ENCODE assay signal across 9 mouse cellular contexts in genomic region chr7:139086195-139087158, GRCm38 (mm10). TPM values are rescaled to one million over a fixed set of nuclear protein-coding genes. Genes with fewer than 3 reads are reported as not detected.
DNase-seq lines count a peak whose midpoint lies in the region; ATAC-seq and TF ChIP-seq lines count a peak whose summit lies in the region.
"Had no signal": no experiment of that assay in that cellular context is flagged by ENCODE, and none has a peak within 500 bp of the region (broad histone marks: within the 10 kb centered on the region; RNA-seq: fewer than 3 reads in every experiment).

No protein-coding gene starts in this region.

- peak; percentile 38 for DNase-seq in gastrocnemius, adult 2 months
- DNase-seq in gastrocnemius, adult 8-10 months (ENCODE audit: low spot score in 2 of 2), result no peak
- no peak for DNase-seq in spleen, postnatal 4 days (ENCODE audit: low spot score in 2 of 2)
- DNase-seq in B cell, adult 2 months, result no peak

- no peak for TF ChIP-seq CTCF in gastrocnemius, adult 2 months (IDR thresholded peaks at IDR 0.05)
- TF ChIP-seq CTCF in ES-Bruce4 (IDR thresholded peaks at IDR 0.05; ENCODE audit: low read depth, low read length), result no peak

- 3% methylated on average over 61 of the region's 61 CpGs for WGBS in embryonic facial prominence, embryonic 15.5 days
- under 1% methylated on average over 61 of the region's 61 CpGs for WGBS in hindbrain, embryonic 15.5 days
- under 1% methylated on average over 61 of the region's 61 CpGs for WGBS in midbrain, embryonic 12.5 days

- ATAC-seq in embryonic facial prominence, embryonic 15.5 days (ENCODE audit: insufficient number of reproducible peaks, low FRiP score, low TSS enrichment, low read depth), result peak; percentile 58; the same call in 1 of the 2 replicates
- peak; percentile 66 for ATAC-seq in hindbrain, embryonic 15.5 days (ENCODE audit: low FRiP score, low read depth)
- peak; percentile 75 for ATAC-seq in midbrain, embryonic 12.5 days (ENCODE audit: low FRiP score, low read depth)

- H3K4me3 ChIP-seq in gastrocnemius, adult 2 months, result peak overlapping the region; percentile 74
- peak overlapping the region; percentile 86 for H3K4me3 ChIP-seq in ES-Bruce4 (ENCODE audit: low read depth, low read length)
- H3K4me3 ChIP-seq in embryonic facial prominence, embryonic 15.5 days (replicated peaks), result peak overlapping the region; percentile 67
- H3K4me3 ChIP-seq in hindbrain, embryonic 15.5 days, result peak overlapping the region; percentile 81
- peak overlapping the region; percentile 71 for H3K4me3 ChIP-seq in midbrain, embryonic 12.5 days

- peak overlapping the region; percentile 76 for H3K4me2 ChIP-seq in embryonic facial prominence, embryonic 15.5 days (replicated peaks)
- peak overlapping the region; percentile 78 for H3K4me2 ChIP-seq in hindbrain, embryonic 15.5 days
- H3K4me2 ChIP-seq in midbrain, embryonic 12.5 days (replicated peaks), result peak overlapping the region; percentile 72

- TF ChIP-seq EP300 in ES-Bruce4 (IDR thresholded peaks at IDR 0.05; ENCODE audit: insufficient read depth, low read depth, low read length), result no peak

- no peaks in the 10 kb centered on the region for H3K4me1 ChIP-seq in ES-Bruce4 (ENCODE audit: control insufficient read depth, insufficient read depth, low read length)
- peaks cover 23% of the 10 kb centered on the region for H3K4me1 ChIP-seq in embryonic facial prominence, embryonic 15.5 days
- peaks cover 49% of the 10 kb centered on the region for H3K4me1 ChIP-seq in hindbrain, embryonic 15.5 days (replicated peaks)
- peaks cover 32% of the 10 kb centered on the region for H3K4me1 ChIP-seq in midbrain, embryonic 12.5 days

- no peaks in the 10 kb centered on the region for H3K9me3 ChIP-seq in ES-Bruce4 (replicated peaks; ENCODE audit: control insufficient read depth, insufficient read depth, low read length, poor library complexity, severe bottlenecking)
- no peaks in the 10 kb centered on the region for H3K9me3 ChIP-seq in embryonic facial prominence, embryonic 15.5 days (replicated peaks)
- no peaks in the 10 kb centered on the region for H3K9me3 ChIP-seq in hindbrain, embryonic 15.5 days
- no peaks in the 10 kb centered on the region for H3K9me3 ChIP-seq in midbrain, embryonic 12.5 days

- peak overlapping the region; percentile 76 for H3K9ac ChIP-seq in ES-Bruce4 (ENCODE audit: low read depth, poor library complexity, severe bottlenecking)
- H3K9ac ChIP-seq in embryonic facial prominence, embryonic 15.5 days, result peak overlapping the region; percentile 47
- H3K9ac ChIP-seq in hindbrain, embryonic 15.5 days, result peak overlapping the region; percentile 90
- peak overlapping the region; percentile 88 for H3K9ac ChIP-seq in midbrain, embryonic 12.5 days (replicated peaks)

- TF ChIP-seq POLR2A in ES-Bruce4 (IDR thresholded peaks at IDR 0.05; ENCODE audit: insufficient read depth, low read length), result no peak

- peak overlapping the region; percentile 35; the same call in 1 of the 2 replicates for H3K27ac ChIP-seq in gastrocnemius, adult 2 months
- no peak overlapping the region for H3K27ac ChIP-seq in ES-Bruce4 (ENCODE audit: insufficient read depth, low read length)
- no peak overlapping the region; the same call in 1 of the 2 replicates for H3K27ac ChIP-seq in embryonic facial prominence, embryonic 15.5 days (replicated peaks)
- peak overlapping the region; percentile 85 for H3K27ac ChIP-seq in hindbrain, embryonic 15.5 days (replicated peaks)
- H3K27ac ChIP-seq in midbrain, embryonic 12.5 days (replicated peaks), result peak overlapping the region; percentile 80

- peaks cover 12% of the 10 kb centered on the region for H3K27me3 ChIP-seq in ES-Bruce4 (ENCODE audit: control insufficient read depth, insufficient read depth, low read length, poor library complexity, severe bottlenecking)
- H3K27me3 ChIP-seq in embryonic facial prominence, embryonic 15.5 days, result peaks cover 19% of the 10 kb centered on the region
- H3K27me3 ChIP-seq in hindbrain, embryonic 15.5 days, result no peaks in the 10 kb centered on the region
- peaks cover 11% of the 10 kb centered on the region for H3K27me3 ChIP-seq in midbrain, embryonic 12.5 days

- H3K36me3 ChIP-seq in ES-Bruce4 (ENCODE audit: control insufficient read depth, insufficient read depth, low read length, poor library complexity, severe bottlenecking), result no peaks in the 10 kb centered on the region
- peaks cover 8% of the 10 kb centered on the region; the same call in 1 of the 2 replicates for H3K36me3 ChIP-seq in embryonic facial prominence, embryonic 15.5 days
- H3K36me3 ChIP-seq in hindbrain, embryonic 15.5 days, result peaks cover 18% of the 10 kb centered on the region
- peaks cover 29% of the 10 kb centered on the region for H3K36me3 ChIP-seq in midbrain, embryonic 12.5 days

- intact Hi-C loops in gastrocnemius, adult 2 months (cut with DNase I), result no loop called here

RNA-seq across cellular contexts. Expression of gene Dpysl4, which starts 0.7 kb away (rescaled TPM):
- under 1 TPM; 0.23 to 0.75 TPM for total RNA-seq in gastrocnemius, adult 2 months (2021)
- total RNA-seq in gastrocnemius, adult 8-10 months (2022), result under 1 TPM in 2 of 4 experiments, not detected in 2; 0.11 to 0.12 TPM
- polyA plus RNA-seq in ES-Bruce4 (2011; ENCODE audit: insufficient read depth, insufficient read length, low read depth, missing spikeins), result 1.9 and 2.1 TPM in 2 replicates
- polyA plus RNA-seq in embryonic facial prominence, embryonic 15.5 days (2015; fragmentation: Nextera tagmentation; extraction: Ambion mirVana), result 19.1 and 21.1 TPM in 2 replicates
- polyA plus RNA-seq in hindbrain, embryonic 15.5 days (2015; fragmentation: Nextera tagmentation; extraction: Ambion mirVana), result 183 and 192 TPM in 2 replicates
- polyA plus RNA-seq in midbrain, embryonic 12.5 days (2016; fragmentation: Nextera tagmentation; extraction: Ambion mirVana), result 212 and 220 TPM in 2 replicates
- total RNA-seq: CH12.LX had no signal

Comparison
In these comparisons a context has a peak if more than half of its experiments do, and no peak if none do; other contexts are left out.
1. H3K27ac ChIP-seq: peak in gastrocnemius, adult 2 months (single experiment), hindbrain, embryonic 15.5 days (single experiment) and midbrain, embryonic 12.5 days (single experiment); none in ES-Bruce4 (single experiment) and embryonic facial prominence, embryonic 15.5 days (single experiment).
2. Peak in every context shown above with its lines, with median percentiles within 50 percentile points of each other: H3K4me3 ChIP-seq, H3K9ac ChIP-seq, ATAC-seq and H3K4me2 ChIP-seq.